Comparison of ENCODE assay signal across 8 mouse cellular contexts in genomic region chr7:126704121-126704980, GRCm38 (mm10). TPM values are rescaled to one million over a fixed set of nuclear protein-coding genes. Genes with fewer than 3 reads are reported as not detected.
A peak's percentile ranks its signal among the peaks of the same experiment; 100 is the strongest.
DNase-seq lines count a peak whose midpoint lies in the region; ATAC-seq lines count a peak whose summit lies in the region.

No protein-coding gene starts in this region.

- DNase-seq in embryo, embryonic 10.5 days (ENCODE audit: low spot score), result peak; percentile 85
- DNase-seq in spleen, postnatal 10 days (ENCODE audit: low spot score in 2 of 2), result peak; percentile 73 to 87

- H3K4me2 ChIP-seq in kidney, embryonic 14.5 days (replicated peaks; ENCODE audit: low read depth, low read length), result peak overlapping the region; percentile 90
- H3K4me2 ChIP-seq in limb, embryonic 15.5 days, result peak overlapping the region; percentile 93
- H3K4me2 ChIP-seq in midbrain, embryonic 16.5 days (ENCODE audit: low read length), result peak overlapping the region; percentile 65

- H3K36me3 ChIP-seq in erythroblast, embryonic 14.5 days (ENCODE audit: control insufficient read depth), result peaks cover 7% of the 10 kb centered on the region
- 0 out of 2 replicates have a peak, but pooled peaks cover 2% of the 10 kb centered on the region for H3K36me3 ChIP-seq in kidney, embryonic 14.5 days (ENCODE audit: control insufficient read depth, insufficient read depth, low read length)
- no peaks in the 10 kb centered on the region for H3K36me3 ChIP-seq in limb, embryonic 15.5 days
- H3K36me3 ChIP-seq in midbrain, embryonic 16.5 days (ENCODE audit: control insufficient read depth, insufficient read depth, low read length), result peaks cover 9% of the 10 kb centered on the region

- under 1% methylated on average over 39 of the region's 39 CpGs for WGBS in kidney, embryonic 14.5 days
- WGBS in limb, embryonic 15.5 days, result 2% methylated on average over 39 of the region's 39 CpGs
- under 1% methylated on average over 39 of the region's 39 CpGs for WGBS in midbrain, embryonic 16.5 days

- H3K27me3 ChIP-seq in erythroblast, embryonic 14.5 days (ENCODE audit: control insufficient read depth), result peaks cover 42% of the 10 kb centered on the region
- H3K27me3 ChIP-seq in kidney, embryonic 14.5 days (ENCODE audit: control insufficient read depth, insufficient read depth, low read length), result peaks cover 17% of the 10 kb centered on the region
- peaks cover 19% of the 10 kb centered on the region for H3K27me3 ChIP-seq in limb, embryonic 15.5 days
- H3K27me3 ChIP-seq in midbrain, embryonic 16.5 days (ENCODE audit: control insufficient read depth, insufficient read depth, low read depth, low read length), result no peaks in the 10 kb centered on the region

- peaks cover 31% of the 10 kb centered on the region for H3K4me1 ChIP-seq in erythroblast, embryonic 14.5 days (ENCODE audit: control insufficient read depth)
- H3K4me1 ChIP-seq in kidney, embryonic 14.5 days (ENCODE audit: control insufficient read depth, insufficient read depth, low read length), result peaks cover 12% of the 10 kb centered on the region
- H3K4me1 ChIP-seq in limb, embryonic 15.5 days, result peaks cover 29% of the 10 kb centered on the region
- peaks cover 32% of the 10 kb centered on the region for H3K4me1 ChIP-seq in midbrain, embryonic 16.5 days (ENCODE audit: control insufficient read depth, insufficient read depth, low read length)

- H3K9me3 ChIP-seq in erythroblast, embryonic 14.5 days (ENCODE audit: control insufficient read depth, low read length), result no peaks in the 10 kb centered on the region; the same call in 1 of the 2 replicates
- peaks cover 3% of the 10 kb centered on the region; the same call in 1 of the 2 replicates for H3K9me3 ChIP-seq in kidney, embryonic 14.5 days (ENCODE audit: control insufficient read depth, low read length)
- H3K9me3 ChIP-seq in limb, embryonic 15.5 days, result no peaks in the 10 kb centered on the region
- peaks cover 4% of the 10 kb centered on the region for H3K9me3 ChIP-seq in midbrain, embryonic 16.5 days (replicated peaks; ENCODE audit: control insufficient read depth, low read length, poor library complexity, severe bottlenecking)

- no peak for ATAC-seq in erythroblast, adult 5-6 weeks (replicated peaks; ENCODE audit: low FRiP score, poor library complexity, severe bottlenecking)
- ATAC-seq in granulocyte monocyte progenitor cell, adult 5-6 weeks (replicated peaks; ENCODE audit: poor library complexity, severe bottlenecking), result peak; percentile 57
- peak; percentile 38; the same call in 1 of the 2 replicates for ATAC-seq in kidney, embryonic 14.5 days (ENCODE audit: low FRiP score, low TSS enrichment)
- peak; percentile 30; the same call in 1 of the 2 replicates for ATAC-seq in limb, embryonic 15.5 days (ENCODE audit: insufficient number of reproducible peaks, low FRiP score, low TSS enrichment, low read depth)
- ATAC-seq in midbrain, embryonic 16.5 days, result peak; percentile 92

- peak overlapping the region; percentile 7; the same call in 1 of the 2 replicates for H3K9ac ChIP-seq in kidney, embryonic 14.5 days (ENCODE audit: low read depth, low read length)
- peak overlapping the region; percentile 45 for H3K9ac ChIP-seq in limb, embryonic 15.5 days
- peak overlapping the region; percentile 96 for H3K9ac ChIP-seq in midbrain, embryonic 16.5 days (ENCODE audit: low read depth, low read length)

- H3K4me3 ChIP-seq in erythroblast, embryonic 14.5 days (replicated peaks), result peak overlapping the region; percentile 40
- peak overlapping the region; percentile 42 for H3K4me3 ChIP-seq in kidney, embryonic 14.5 days (ENCODE audit: low read length)
- peak overlapping the region; percentile 45 for H3K4me3 ChIP-seq in limb, embryonic 15.5 days
- H3K4me3 ChIP-seq in midbrain, embryonic 16.5 days (ENCODE audit: low read depth, low read length), result peak overlapping the region; percentile 88

- H3K27ac ChIP-seq in kidney, embryonic 14.5 days (ENCODE audit: low read depth, low read length), result no peak overlapping the region
- H3K27ac ChIP-seq in limb, embryonic 15.5 days, result no peak overlapping the region
- peak overlapping the region; percentile 91 for H3K27ac ChIP-seq in midbrain, embryonic 16.5 days (ENCODE audit: low read length)

RNA-seq across cellular contexts. Expression of gene Coro1a, which starts 3.2 kb away (rescaled TPM):
- polyA plus RNA-seq in erythroblast, embryonic 14.5 days (2012), result 1.5 and 2.4 TPM in 2 replicates
- 127 and 157 TPM in 2 replicates for total RNA-seq in erythroblast, adult 5-6 weeks (2015; ENCODE audit: low replicate concordance)
- total RNA-seq in erythroblast, adult 5-6 weeks (2017; ENCODE audit: low replicate concordance), result 132 and 182 TPM in 2 replicates
- total RNA-seq in granulocyte monocyte progenitor cell, adult 5-6 weeks (2014; fragmentation: Nextera tagmentation), result 497 and 510 TPM in 2 replicates
- 409 and 441 TPM in 2 replicates for total RNA-seq in granulocyte monocyte progenitor cell, adult 5-6 weeks (2017)
- 18.3 and 19.6 TPM in 2 replicates for polyA plus RNA-seq in kidney, embryonic 14.5 days (2014; fragmentation: Nextera tagmentation; extraction: Ambion mirVana)
- polyA plus RNA-seq in limb, embryonic 15.5 days (2015; fragmentation: Nextera tagmentation; extraction: Ambion mirVana), result 44.5 and 46.5 TPM in 2 replicates
- 114 and 122 TPM in 2 replicates for polyA plus RNA-seq in midbrain, embryonic 16.5 days (2015; fragmentation: Nextera tagmentation; extraction: Ambion mirVana)

RNA-seq across cellular contexts. Expression of gene Slx1b, which starts 8.8 kb away (rescaled TPM):
- 0.21 and 0.33 TPM in 2 replicates for polyA plus RNA-seq in erythroblast, embryonic 14.5 days (2012)
- total RNA-seq in erythroblast, adult 5-6 weeks (2015; ENCODE audit: low replicate concordance), result 0.19 and 1.9 TPM in 2 replicates
- total RNA-seq in erythroblast, adult 5-6 weeks (2017; ENCODE audit: low replicate concordance), result 0.42 and 1.4 TPM in 2 replicates
- total RNA-seq in granulocyte monocyte progenitor cell, adult 5-6 weeks (2014; fragmentation: Nextera tagmentation), result 9.3 and 13.3 TPM in 2 replicates
- total RNA-seq in granulocyte monocyte progenitor cell, adult 5-6 weeks (2017), result 5.4 and 6.3 TPM in 2 replicates
- 7.7 and 8.1 TPM in 2 replicates for polyA plus RNA-seq in kidney, embryonic 14.5 days (2014; fragmentation: Nextera tagmentation; extraction: Ambion mirVana)
- 10.5 and 12.3 TPM in 2 replicates for polyA plus RNA-seq in limb, embryonic 15.5 days (2015; fragmentation: Nextera tagmentation; extraction: Ambion mirVana)
- 16.8 and 17.3 TPM in 2 replicates for polyA plus RNA-seq in midbrain, embryonic 16.5 days (2015; fragmentation: Nextera tagmentation; extraction: Ambion mirVana)

RNA-seq across cellular contexts. Expression of gene Bola2, which starts 9.2 kb away (rescaled TPM):
- 14.2 and 14.8 TPM in 2 replicates for polyA plus RNA-seq in erythroblast, embryonic 14.5 days (2012)
- total RNA-seq in erythroblast, adult 5-6 weeks (2015; ENCODE audit: low replicate concordance), result 4.8 and 13.4 TPM in 2 replicates
- 11.6 and 27.2 TPM in 2 replicates for total RNA-seq in erythroblast, adult 5-6 weeks (2017; ENCODE audit: low replicate concordance)
- total RNA-seq in granulocyte monocyte progenitor cell, adult 5-6 weeks (2014; fragmentation: Nextera tagmentation), result 151 and 195 TPM in 2 replicates
- 135 and 158 TPM in 2 replicates for total RNA-seq in granulocyte monocyte progenitor cell, adult 5-6 weeks (2017)
- 145 and 184 TPM in 2 replicates for polyA plus RNA-seq in kidney, embryonic 14.5 days (2014; fragmentation: Nextera tagmentation; extraction: Ambion mirVana)
- polyA plus RNA-seq in limb, embryonic 15.5 days (2015; fragmentation: Nextera tagmentation; extraction: Ambion mirVana), result 109 and 131 TPM in 2 replicates
- 113 and 120 TPM in 2 replicates for polyA plus RNA-seq in midbrain, embryonic 16.5 days (2015; fragmentation: Nextera tagmentation; extraction: Ambion mirVana)

RNA-seq across cellular contexts. Expression of gene Sult1a1, which starts 28.1 kb away (rescaled TPM):
- polyA plus RNA-seq in erythroblast, embryonic 14.5 days (2012), result not detected in 2 replicates
- not detected in 2 replicates for total RNA-seq in erythroblast, adult 5-6 weeks (2015; ENCODE audit: low replicate concordance)
- 3.6 and 6.0 TPM in 2 replicates for total RNA-seq in erythroblast, adult 5-6 weeks (2017; ENCODE audit: low replicate concordance)
- 0.85 TPM in 1 of 2 replicates, not detected in the other for total RNA-seq in granulocyte monocyte progenitor cell, adult 5-6 weeks (2014; fragmentation: Nextera tagmentation)
- 0.56 and 1.6 TPM in 2 replicates for total RNA-seq in granulocyte monocyte progenitor cell, adult 5-6 weeks (2017)
- 5.2 and 6.3 TPM in 2 replicates for polyA plus RNA-seq in kidney, embryonic 14.5 days (2014; fragmentation: Nextera tagmentation; extraction: Ambion mirVana)
- polyA plus RNA-seq in limb, embryonic 15.5 days (2015; fragmentation: Nextera tagmentation; extraction: Ambion mirVana), result 12.2 and 17.5 TPM in 2 replicates
- polyA plus RNA-seq in midbrain, embryonic 16.5 days (2015; fragmentation: Nextera tagmentation; extraction: Ambion mirVana), result 7.6 and 8.5 TPM in 2 replicates

RNA-seq across cellular contexts. Expression of gene Mapk3, which starts 55.0 kb away (rescaled TPM):
- polyA plus RNA-seq in erythroblast, embryonic 14.5 days (2012), result 16.3 and 18.0 TPM in 2 replicates
- 46.1 and 51.8 TPM in 2 replicates for total RNA-seq in erythroblast, adult 5-6 weeks (2015; ENCODE audit: low replicate concordance)
- total RNA-seq in erythroblast, adult 5-6 weeks (2017; ENCODE audit: low replicate concordance), result 10.9 and 19.4 TPM in 2 replicates
- total RNA-seq in granulocyte monocyte progenitor cell, adult 5-6 weeks (2014; fragmentation: Nextera tagmentation), result 90.7 and 111 TPM in 2 replicates
- 52.5 and 53.0 TPM in 2 replicates for total RNA-seq in granulocyte monocyte progenitor cell, adult 5-6 weeks (2017)
- polyA plus RNA-seq in kidney, embryonic 14.5 days (2014; fragmentation: Nextera tagmentation; extraction: Ambion mirVana), result 55.0 and 79.2 TPM in 2 replicates
- polyA plus RNA-seq in limb, embryonic 15.5 days (2015; fragmentation: Nextera tagmentation; extraction: Ambion mirVana), result 65.2 and 68.3 TPM in 2 replicates
- 111 and 112 TPM in 2 replicates for polyA plus RNA-seq in midbrain, embryonic 16.5 days (2015; fragmentation: Nextera tagmentation; extraction: Ambion mirVana)

Comparison
In these comparisons a context has a peak if more than half of its experiments do, and no peak if none do; other contexts are left out.
1. H3K9ac ChIP-seq: peak in every context shown above with its lines; median percentile 96 in midbrain, embryonic 16.5 days; 45 in limb, embryonic 15.5 days; 7 in kidney, embryonic 14.5 days.